Mouse (Mus musculus) urinary bladder, adult 2 months (tissue): ENCODE data around the gene Sertad1. TPM values are rescaled to one million over a fixed set of nuclear protein-coding genes. Genes with fewer than 3 reads are reported as not detected.

Experiments used
- DNase-seq: peaks from one replicate; pipeline ENCODE4 v3.0.0; 2022; ENCODE audit warnings: low spot score
- polyA plus RNA-seq: library from polyadenylated mRNA; depleted of rRNA; stranded (reverse); fragments of >200 nt; gene quantifications from 2 replicates; pipeline ENCODE4 v1.2.3, GENCODE M21; 2012; rRNA removed

Gene Sertad1
- 36.2 and 37.2 TPM in 2 replicates for polyA plus RNA-seq

DNA sequence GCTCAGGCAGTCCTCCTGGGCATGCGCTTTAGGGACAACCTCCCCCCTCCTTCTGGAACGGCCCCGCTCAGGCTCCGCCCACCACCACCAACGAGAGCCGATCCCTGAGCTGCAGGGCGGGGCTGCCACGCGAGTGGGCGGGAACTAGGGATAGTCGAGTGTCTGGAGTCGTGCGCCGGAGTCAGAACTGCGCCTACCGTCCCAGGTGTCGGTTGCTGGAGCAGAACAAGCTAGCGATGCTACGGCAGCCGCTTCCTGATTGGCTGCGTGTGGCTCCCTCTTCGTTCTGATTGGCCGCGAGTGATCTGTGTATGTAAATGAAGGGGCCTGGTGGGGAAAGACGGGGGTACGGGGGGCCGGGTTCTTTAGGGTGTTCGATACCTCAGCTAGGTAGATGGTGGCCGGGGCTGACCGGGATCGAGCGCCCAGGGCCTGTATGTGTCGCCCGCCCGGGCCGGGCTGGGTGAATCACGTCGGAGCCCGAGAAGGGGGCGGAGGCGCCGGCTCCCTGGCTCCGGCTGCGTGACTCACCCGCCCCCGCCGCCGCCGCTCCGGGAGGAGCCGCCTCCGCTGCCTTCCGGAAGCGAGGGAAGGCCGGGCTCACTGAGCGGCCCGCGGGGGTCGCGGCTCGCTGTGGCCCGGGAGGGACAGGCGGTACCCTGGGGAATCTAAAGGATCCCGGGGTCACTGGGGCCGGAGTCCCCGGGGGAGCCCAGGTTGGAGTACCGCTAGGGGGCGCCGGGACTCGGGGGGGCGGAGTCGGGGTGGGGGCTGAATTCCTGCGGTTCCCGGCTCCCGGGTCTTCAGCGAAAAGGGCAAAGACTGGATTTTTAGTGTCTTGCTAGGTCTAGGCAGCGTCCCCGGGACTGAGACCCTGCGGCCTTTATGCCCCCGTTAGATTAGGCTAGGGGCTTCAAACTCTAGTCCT lies at the start of gene Sertad1:
Gene Sertad1, plus strand, starts transcription at position 141 of the 928 bp plus-strand sequence.
- DNase-seq: peak; percentile 99

DNA sequence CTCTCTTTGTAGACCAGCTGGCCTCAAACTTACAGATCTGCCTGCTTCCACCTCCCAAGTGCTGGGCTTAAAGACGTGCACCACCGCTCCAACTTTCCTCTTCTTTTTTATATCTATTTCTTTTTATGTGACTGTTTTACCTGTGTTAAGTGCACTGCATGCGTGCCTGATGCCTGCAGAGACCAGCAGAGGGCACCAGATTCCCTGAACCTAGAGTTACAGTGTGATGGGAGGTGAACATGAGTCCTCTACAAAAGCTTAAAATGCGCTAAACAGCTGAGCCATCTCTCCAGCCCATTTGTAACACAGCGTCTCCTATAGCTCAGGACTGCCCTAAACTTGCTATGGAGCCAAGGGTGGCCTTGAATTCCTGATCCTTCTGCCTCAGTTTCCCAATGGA lies 49.2 kb upstream of the Sertad1 start:
- DNase-seq: no peak

DNA sequence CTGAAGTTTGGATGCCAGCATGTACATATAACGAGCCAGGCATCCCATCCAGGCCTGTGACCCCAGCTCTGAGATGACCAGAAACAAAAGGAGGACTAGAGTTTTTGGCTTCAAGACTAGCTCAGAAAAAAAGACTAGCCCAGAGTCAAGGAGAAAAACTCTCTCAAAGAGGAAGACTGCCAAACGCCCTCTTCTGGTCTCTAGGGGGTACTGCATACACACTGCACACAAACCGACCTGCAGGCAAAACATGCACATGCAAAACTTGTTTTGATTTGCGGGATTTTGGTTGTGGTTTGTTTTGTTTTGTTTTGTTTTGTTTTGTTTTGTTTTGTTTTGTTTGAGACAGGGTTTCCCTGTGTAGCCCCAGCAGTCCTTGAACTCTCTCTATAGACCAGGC lies 46.7 kb upstream of the Sertad1 start:
- no peak for DNase-seq

DNA sequence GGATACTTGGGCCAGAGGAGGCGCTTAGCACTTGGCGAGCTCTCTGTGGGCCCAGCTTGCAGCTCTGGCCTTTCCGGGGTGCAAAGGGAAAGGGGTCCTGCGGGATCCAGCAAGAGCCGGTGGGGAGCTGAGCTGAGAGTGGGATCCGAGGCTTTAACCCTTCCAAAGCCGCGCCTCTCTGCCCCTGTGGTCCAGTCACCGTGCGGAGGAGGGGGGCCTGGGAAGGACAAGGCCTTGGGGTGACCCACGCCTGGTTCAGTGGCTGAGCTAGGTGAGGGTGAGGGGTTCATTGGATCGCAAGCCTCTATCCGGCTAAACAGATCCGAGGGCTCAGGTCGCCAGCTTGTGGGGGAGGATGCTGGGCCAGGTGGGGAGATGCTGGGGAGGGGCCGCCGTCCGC lies 40.7 kb upstream of the Sertad1 start:
- DNase-seq: no peak

DNA sequence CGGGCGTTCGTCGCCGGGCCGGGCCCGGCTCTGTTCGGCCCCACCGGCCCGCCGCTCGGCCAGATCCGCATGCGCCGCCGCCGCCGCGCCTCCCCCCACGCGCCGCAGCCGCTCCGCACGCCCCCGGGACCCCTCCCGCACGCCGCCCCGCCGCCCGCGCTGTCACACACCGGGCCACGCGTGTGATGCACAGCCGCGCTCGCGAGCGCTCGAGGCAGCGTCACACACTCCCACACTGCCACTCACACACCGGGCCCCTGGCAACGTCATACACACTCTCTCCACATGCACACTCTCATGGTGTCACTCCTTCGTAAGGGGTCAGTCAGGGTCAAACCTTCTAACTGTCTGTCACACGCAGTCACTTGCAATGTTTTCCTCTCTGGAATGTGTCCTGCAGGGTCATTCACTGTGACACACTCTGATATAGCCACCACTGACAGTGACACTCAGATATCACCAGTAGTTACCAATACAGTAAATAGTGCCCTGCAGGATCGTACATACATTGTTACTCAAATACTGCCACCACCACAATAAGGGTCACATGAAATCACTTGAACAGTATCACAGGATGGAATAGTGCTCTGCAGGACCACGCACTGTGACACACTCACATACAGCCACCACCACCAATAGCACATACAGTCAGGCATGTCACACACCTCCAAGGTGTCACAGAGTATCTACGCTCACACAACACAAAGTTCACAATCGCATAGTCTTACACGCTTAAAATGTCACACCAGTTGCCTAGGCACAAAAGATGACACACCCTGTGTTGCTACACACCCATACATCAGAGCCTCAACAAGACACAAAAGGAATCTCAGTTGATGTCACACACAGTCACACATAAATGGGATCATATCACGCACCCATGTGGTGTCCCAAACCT lies 39.9 kb upstream of the Sertad1 start:
- peak; percentile 29 for DNase-seq

DNA sequence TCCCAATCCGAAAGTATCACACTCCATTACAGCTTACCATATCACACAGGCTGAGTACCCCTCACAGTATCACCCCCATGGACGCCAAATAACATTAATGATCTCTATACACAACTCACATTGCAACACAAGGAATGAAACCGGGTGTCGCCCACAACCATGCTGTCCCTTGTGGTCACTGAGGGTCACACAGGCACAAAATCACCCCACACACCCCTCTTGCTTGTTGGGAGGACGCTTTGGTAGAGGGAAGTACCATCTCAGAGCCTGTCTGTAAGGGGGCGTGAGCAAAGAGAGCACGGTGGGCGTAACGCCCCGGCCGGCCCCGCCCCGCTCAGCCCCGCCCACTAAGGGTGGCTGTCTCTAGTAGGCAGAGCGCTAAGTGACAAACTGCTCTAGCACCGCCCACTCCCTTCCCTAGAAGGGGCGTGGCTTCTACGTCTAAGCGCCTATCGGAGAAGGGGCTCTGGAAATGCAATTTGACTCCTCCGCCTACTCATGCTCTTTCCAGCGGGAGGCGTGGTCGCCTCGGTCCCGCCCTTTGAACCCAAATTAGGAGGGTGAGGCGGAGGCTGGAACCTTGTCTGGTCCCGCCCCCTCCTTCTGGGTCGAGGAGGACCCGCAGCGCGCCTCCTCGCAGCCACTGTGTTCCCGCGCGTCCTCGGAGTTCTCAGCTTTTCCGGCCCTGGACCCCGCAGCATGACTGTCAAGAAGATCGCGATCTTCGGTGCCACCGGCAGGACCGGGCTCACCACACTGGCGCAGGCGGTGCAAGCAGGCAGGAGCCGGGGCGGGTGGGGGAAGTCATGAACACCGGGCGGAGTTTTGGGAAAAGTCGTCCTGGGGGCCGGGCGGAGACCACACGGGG lies 39.1 kb upstream of the Sertad1 start, which contains the start of the genes Sptbn4 and Blvrb:
Gene Sptbn4, minus strand, starts transcription at position 268 of the 868 bp plus-strand sequence.
Gene Blvrb, plus strand, starts transcription at position 560 of the 868 bp plus-strand sequence.
- DNase-seq: peak; percentile 85

DNA sequence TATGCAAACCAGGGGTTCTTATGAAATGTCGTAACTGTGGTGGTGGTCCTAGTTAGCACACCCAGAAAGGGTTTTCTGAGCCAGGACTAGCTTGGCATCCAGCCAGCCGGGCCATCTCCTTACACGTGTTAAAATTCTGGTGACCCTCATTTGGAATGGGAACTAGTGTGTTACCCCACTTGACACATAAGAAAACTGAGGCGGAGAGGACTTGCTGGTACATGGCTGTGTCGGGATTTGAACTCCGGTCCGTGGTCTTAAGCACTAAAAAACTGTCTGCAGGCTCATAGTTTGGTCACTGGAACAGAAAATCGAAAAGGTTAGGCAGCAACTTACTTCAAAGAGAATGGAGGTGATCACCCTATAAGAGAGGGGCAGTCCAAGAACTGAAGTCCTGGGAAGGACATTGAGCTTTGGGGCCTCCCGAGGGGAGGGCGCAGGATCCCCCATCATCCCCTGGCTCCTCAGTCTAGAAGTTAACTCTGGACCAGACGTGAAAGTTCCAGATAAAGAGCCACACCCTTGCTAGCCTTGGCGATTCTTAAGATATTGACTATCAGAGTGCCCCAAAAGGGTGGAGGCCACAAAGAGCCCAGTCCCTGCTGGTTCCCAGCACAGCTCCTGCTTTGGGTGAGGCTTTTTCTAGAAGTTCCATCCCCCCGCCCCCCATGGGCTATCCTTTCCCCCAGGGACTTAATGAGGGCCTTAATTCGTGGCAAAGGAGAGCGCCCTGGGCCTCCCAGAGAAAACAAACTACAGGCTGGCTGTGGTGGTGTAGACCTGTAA lies 38.1 kb upstream of the Sertad1 start:
- no peak for DNase-seq

DNA sequence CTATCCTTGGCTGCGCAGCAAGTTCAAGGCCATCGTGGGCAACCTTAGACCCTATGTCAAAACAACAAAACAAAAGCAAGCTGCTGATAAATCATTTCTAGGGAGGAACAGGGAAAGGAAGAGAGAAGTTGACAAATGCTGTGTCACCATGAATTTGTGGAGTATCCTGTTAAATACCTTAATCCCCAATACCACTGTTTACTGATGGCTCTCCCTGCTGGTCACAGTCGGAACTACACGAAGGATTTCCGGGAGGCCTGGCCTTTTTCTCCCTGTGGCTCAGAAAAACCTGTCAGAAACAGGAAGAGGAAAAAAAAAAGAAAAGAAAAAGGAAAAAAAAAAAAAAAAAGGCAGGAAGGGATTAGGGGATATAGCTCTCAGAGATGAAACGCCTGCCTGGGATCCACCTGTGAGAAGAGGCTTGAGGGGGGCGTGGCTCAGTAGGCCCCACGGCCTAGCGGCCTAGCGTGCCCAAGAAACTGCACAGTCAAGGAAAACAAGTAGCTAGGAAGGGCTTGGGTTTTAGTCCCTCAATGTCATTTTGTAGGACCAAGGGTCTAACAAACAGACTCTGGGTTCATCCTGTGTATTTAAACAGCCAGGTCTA lies 37.4 kb upstream of the Sertad1 start:
- DNase-seq: no peak

DNA sequence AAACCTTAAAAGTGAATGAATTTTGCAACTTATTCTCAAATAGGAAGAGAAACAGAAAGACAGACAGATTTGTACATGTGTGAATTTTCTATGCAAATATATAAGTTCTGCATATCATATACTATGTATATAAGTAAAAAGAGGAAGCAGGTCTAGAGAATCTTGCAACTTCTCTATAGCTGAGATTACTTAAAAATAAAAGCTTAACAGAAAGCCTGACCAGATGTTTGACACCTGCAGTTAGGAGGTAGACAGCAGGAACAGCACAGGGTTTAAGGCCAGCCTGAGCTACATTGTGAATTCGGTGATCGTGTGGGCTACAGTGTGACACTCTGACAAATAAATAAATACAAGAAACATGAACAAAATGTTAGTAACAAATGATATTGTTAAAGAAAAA lies 35.4 kb upstream of the Sertad1 start:
- DNase-seq: no peak

DNA sequence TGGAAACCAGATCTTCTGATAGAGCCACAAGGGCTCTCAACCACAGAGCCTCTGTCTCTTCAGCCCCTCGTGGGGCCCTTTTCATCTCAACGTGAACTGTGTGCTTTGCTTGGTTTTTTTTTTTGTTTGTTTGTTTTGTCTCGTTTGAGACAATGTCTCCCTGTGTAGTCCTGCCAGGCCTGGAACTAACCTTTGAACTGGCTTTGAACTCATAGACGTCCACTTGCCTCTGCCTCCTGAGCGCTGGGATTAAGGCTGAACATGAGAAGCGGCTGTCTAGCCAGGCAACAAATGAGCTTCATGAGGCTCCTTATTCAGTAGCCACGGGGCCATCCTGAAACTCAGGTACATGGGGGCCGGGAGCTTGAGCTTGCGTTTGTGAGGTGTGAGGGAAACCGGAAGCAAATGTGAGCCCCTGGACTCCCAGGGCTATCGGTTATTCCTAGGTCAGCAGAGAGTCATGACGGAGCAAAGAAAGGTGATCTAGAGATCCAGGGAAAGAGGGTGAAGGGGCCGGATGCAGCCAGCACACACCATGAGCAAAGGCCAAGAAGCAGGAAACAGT lies 34.4 kb upstream of the Sertad1 start:
- DNase-seq: no peak

DNA sequence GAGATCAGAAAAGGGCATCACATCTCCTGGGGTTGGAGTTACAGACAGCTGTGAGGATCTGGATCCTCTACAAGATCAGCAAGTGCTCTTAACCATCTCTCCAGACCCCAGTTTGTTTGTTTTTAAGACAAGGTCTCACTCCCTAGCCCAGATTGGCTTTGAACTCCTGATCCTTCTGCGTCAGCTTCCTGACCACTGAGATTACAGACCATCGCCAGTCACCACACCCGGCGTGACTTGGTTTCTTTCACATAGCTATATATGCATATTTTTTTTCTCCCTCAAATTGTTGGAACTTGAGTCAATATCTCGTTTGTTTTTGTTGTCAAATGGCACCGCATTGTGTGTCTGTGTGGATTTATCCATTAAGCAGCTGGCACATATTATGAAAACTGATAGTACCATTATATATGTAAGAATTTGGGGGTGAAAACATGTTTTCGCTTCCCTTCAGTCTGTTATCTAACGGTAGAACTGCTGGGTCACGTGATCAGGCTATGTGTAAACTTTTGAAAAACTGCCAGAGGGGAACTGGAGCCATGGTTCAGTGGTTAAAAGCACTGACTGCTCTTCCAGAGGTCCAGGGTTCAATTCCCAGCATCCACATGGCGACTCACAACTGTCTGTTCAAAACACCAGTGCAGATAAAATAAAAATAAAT lies 32.1 kb upstream of the Sertad1 start:
- no peak for DNase-seq

DNA sequence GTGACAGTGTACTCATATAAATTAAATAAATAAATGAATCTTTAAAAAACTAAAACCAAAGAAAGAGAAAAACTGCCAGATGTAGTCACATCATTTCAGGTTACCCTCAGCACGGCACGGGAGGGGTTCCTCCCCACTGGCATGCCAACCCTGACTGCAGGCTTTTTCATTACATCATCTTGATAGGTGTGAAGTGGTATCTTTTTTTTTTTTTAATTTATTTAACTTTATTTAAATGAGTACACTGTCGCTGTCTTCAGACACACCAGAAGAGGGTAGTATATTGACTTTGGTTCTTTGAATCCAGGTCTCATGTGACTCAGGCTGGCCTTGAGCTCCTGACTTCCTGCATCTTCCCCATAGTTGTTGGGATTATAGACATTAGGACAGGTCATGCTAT lies 31.4 kb upstream of the Sertad1 start:
- no peak for DNase-seq

DNA sequence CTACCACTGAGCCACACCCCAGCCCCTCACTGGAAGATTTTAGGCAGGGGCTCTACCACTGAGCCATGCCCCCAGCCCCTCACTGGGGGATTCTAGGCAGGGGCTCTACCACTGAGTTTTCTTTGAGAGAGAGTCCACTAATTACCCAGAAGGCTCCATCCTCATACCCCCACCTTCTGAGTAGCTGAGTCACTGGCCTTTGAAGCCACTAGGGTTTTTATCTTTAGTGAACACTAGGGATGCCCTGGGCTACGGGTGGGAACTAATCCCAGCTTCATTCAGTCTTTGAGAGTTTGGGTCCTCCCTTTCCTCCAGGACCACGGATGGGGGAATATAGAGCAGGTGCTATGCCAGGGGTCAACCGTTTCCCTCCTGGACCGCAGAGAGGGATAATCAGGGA lies 28.1 kb upstream of the Sertad1 start:
- no peak for DNase-seq

DNA sequence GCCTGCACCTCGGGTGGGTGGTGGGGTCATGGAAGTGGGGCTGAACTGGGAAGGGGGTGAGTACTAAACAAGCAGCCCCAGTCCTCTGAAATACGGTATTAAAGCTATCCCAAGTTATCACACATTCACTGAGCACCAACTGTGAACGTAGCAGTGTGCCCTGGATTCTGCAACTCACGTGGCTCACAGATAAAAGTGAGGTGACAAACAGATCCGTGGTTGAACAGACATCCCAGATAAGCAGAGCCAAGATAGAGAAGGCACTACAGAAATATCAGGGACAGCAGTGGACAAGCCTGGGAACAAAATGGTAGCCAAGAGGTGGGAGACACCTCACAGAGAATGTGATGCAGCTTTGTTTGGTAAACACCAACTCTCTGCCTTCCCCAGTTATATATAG lies 27.1 kb upstream of the Sertad1 start:
- DNase-seq: no peak

DNA sequence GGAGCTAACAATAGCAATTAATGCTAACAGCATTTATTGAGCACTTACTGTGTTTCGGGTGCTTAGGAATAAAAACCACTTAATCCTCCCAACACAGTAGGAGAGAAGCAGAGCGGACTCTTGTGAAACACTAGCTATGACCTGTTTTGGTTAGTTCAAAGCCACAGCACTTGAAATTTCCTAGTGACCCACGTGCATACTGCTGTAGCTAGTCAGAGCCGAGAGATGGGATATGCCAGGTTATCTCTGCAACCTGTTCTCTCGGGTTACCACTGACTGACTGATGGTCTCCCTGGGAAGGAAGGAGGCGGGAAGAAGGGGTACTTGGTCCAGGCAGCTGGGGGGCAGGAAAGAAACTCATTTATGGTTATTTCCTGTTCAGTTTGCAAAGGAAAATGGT lies 26.2 kb upstream of the Sertad1 start:
- no peak for DNase-seq

DNA sequence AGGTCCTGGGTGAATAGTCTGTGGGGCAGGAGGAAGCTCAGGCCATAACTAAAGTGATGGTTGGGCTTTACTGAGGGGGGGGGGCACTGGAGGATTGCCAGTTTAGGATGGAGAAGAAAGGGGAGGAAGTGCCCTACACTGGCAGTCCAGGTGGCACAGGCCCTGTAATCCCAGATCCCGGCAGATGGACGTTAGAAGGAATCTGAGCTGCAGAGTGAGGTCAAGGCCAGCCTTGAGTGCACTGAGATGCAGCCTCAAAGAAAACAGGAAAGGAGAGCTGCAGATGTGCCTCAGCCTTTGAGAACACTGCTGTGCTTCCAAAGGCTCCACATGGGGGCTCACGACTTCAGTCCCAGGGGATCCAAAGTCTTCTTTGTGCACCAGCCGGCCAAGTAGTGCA lies 19.1 kb upstream of the Sertad1 start:
- no peak for DNase-seq

DNA sequence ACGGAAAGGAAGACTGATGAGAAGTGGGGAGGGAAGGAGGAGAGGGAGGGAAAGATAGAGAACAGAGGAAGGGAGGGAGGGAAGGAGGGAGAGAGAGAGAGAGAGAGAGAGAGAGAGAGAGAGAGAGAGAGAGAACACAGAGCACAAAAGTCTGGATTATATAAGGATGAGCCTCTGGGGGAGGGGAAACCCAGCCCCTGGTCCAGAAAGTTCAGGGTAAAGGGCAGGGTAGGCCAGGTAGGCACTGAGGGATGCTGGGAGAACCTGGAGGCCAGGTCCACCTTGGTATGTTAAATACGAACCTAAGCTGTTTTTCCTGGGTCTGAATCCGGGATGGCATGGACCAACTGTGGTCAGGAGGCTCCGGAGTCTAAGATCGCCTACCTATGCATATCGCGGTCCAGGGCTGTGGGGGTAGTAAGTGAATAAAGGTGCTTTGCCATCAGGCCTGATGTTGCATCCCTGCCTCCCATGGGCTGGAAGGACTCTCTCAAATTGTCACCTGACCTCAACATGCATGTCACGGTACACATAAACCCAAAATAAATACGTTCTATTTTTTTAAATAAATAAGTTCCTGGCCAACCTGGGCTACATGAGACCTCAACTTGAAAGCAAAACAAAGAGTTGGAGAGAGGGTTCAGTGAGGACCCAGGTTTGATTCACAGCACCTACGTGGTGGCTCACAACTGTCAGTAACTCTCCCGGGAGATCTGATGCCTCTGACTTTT lies 15.2 kb upstream of the Sertad1 start:
- no peak for DNase-seq

DNA sequence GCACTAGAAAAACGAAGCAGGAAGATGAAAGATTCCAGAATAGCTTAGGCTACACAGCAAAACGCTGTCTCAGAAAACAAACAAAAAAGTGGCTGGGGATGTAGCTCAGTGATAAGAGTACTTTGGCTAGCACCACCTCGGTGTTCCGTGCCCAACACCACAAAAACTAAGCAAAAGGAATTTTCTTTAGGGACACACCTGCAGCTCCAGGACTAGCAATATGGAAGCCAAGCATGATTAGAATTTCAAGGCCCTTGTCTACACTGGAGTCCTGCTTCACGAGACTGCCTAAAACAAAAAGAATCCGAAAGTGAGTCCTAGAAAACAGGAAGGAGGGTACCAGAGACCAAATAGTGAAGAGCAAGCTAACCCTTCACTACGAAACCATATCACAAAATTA lies 14.1 kb upstream of the Sertad1 start:
- no peak for DNase-seq
